Mouse (Mus musculus) kidney, adult 2 months (tissue): ENCODE results near the gene Tiam1.

Experiments
- CTCF ChIP-seq: fragments of 200-500 bp; conservative IDR thresholded peaks from 2 replicates; pipeline ENCODE4 v1.5.1; 2011; ENCODE audit warnings: low read depth, mild to moderate bottlenecking, control low read depth, low read length, moderate library complexity, mixed read lengths; ENCODE audit not compliant: insufficient read depth, insufficient read length
- POLR2A ChIP-seq: fragments of 200-500 bp; IDR thresholded peaks from one replicate; pipeline ENCODE4 v1.6.1; 2011; ENCODE audit warnings: low read depth, low read length, control low read depth

DNA sequence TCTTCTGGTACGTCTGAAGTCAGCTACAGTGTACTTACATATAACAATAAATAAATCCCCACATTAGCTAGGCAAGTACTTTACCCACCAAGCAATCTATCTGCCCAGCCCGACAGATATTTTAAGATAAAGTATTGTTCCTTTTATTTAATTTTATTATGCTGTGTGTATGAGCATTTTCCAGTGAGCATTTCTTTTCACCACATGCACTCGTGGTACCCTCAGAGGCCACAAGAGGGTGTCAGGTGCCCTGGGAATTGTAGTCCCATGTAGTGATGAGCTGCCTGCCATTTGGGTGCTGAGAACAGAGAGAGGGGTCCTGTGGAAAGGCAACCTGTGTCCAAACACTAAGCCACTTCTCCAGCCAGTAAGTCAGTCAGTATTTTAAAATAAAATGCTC, 8.0 kb downstream of the Tiam1 start:
- TF ChIP-seq CTCF (peak; percentile 23; the same call in 1 of the 2 replicates), POLR2A (no peak)
